In the genomic region with DNA sequence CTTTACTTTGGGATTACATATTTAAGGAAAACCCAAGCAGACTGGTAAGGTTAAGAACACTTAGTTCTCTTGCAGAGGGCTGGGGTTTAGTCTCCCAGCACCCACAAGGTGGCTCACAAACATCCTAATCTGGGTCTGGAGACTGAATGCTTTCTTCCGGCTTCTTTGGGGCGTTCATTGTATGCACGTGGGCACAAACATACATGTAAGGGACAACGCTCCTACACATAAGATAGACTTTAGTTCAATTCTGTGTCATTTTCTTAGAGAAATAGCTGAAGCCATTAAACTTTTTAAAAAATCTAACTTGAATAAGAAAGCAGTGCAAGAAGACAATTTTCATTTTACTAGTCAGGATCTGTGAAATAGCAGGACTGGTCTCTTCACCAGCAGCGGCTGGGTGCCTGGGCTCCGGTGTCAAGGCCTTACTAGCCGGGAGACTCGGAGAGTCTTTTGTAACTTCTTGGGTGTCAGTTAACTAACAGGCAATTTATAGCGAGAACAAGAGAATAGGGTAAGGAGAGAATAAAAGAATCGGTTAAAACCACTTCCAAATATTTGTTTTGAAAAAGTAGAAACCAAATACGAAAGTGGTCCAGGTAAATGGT, we compare ENCODE assay signal across 1 mouse cellular context.
TF ChIP-seq lines count a peak whose summit lies in the region.

No protein-coding gene starts in this region.

TF ChIP-seq in MEL, 35 proteins besides CTCF, POLR2A, EP300 and RAD21:
- TF ChIP-seq HCFC1 (IDR thresholded peaks at IDR 0.05; ENCODE audit: low read depth, low read length) (peak; percentile 54), NELFE (IDR thresholded peaks at IDR 0.05; ENCODE audit: low read depth, low read length) (peak; percentile 42), MYB (IDR thresholded peaks at IDR 0.05; ENCODE audit: low read depth, low read length) (no peak), GATA1 (IDR thresholded peaks at IDR 0.05; ENCODE audit: low read depth, low read length) (peak; percentile 10; the same call in 1 of the 2 replicates), ETS1 (IDR thresholded peaks at IDR 0.05; ENCODE audit: low read depth, low read length) (no peak), ZKSCAN1 (IDR thresholded peaks at IDR 0.05; ENCODE audit: low read depth, low read length) (no peak), USF1 (IDR thresholded peaks at IDR 0.05; ENCODE audit: low read depth, low read length) (peak; percentile 53; the same call in 1 of the 2 replicates), MYC (IDR thresholded peaks at IDR 0.05; ENCODE audit: low read depth, low read length) (peak; percentile 93), TBP (IDR thresholded peaks at IDR 0.05; ENCODE audit: low read depth, low read length) (0 out of 2 replicates have a peak, but pooled peaks have one; percentile 16), SIN3A (IDR thresholded peaks at IDR 0.05; ENCODE audit: low read length) (peak; percentile 91), ELF1 (IDR thresholded peaks at IDR 0.05; ENCODE audit: low read depth, low read length) (peak; percentile 75), SMC3 (IDR thresholded peaks at IDR 0.05; ENCODE audit: low read depth, low read length) (peak; percentile 31; the same call in 1 of the 2 replicates), MXI1 (IDR thresholded peaks at IDR 0.05; ENCODE audit: low read depth, low read length) (peak; percentile 98), BHLHE40 (IDR thresholded peaks at IDR 0.05; ENCODE audit: borderline replicate concordance, low read depth, low read length) (peak; percentile 12; the same call in 1 of the 2 replicates), ZC3H11A (IDR thresholded peaks at IDR 0.05; ENCODE audit: low read depth, low read length) (no peak), USF2 (IDR thresholded peaks at IDR 0.05; ENCODE audit: borderline replicate concordance in 1 of 2, insufficient read depth in 1 of 2, low read depth in 1 of 2, low read length in 2 of 2) (no peak), CHD1 (IDR thresholded peaks at IDR 0.05; ENCODE audit: low read depth, low read length) (0 out of 2 replicates have a peak, but pooled peaks have one; percentile 54), POLR2AphosphoS5 (IDR thresholded peaks at IDR 0.05; ENCODE audit: borderline replicate concordance, low read depth, low read length) (no peak), ZMIZ1 (IDR thresholded peaks at IDR 0.05; ENCODE audit: low read depth, low read length) (no peak), MAX (IDR thresholded peaks at IDR 0.05; ENCODE audit: low read length) (peak; percentile 94), JUND (IDR thresholded peaks at IDR 0.05; ENCODE audit: low read depth, low read length) (no peak), MEF2A (IDR thresholded peaks at IDR 0.05; ENCODE audit: extremely low read depth, insufficient replicate concordance, low read depth, low read length, poor library complexity, severe bottlenecking) (no peak)
